Mouse (Mus musculus): ENCODE measurements around the gene Misp. TPM values are rescaled to one million over a fixed set of nuclear protein-coding genes. Genes with fewer than 3 reads are reported as not detected.
A peak's percentile ranks its signal among the peaks of the same experiment; 100 is the strongest.

Misp gene
- total RNA-seq, 4 experiments from 2014 or later = 0.64 to 0.95 (median 0.70) TPM

DNA sequence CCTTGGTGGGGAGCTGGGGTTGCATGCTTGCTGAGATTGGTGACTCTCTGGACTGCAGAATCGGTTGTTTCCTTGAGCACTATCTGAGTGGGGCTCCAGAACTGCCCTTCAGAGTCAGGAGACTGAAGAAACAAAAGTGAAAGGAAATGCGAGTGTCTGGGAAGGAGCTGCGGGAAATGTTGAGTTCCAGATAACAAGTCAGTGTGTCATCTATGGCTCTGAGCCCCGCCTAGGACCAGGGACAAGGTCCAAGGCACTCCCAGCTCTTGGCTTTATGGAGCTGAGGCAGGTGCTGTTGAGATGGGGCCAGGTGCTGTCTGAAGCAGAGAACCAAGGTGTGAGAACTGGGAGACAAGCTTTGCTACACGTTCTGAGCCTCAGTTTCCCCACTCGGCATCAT lies 3.6 kb downstream of the Misp start:
- DNase-seq = no peak

DNA sequence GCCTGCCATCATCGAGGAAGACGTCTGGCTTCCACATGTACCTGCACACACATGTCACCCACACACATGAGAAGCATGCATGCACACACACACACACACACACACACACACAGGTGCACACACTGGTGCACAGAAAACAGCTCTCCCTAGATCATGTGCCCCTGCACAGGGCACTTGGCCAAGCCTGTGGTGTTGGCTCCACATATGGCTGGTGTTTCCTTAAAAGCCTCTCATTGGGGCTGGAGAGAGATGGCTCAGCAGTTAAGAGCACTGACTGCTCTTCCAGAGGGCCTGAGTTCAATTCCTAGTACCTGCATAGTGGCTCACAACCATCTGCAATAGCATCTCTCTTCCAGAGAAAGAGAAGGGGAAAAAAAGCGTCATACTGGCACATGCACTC lies 10.8 kb downstream of the Misp start:
- no peak for DNase-seq

DNA sequence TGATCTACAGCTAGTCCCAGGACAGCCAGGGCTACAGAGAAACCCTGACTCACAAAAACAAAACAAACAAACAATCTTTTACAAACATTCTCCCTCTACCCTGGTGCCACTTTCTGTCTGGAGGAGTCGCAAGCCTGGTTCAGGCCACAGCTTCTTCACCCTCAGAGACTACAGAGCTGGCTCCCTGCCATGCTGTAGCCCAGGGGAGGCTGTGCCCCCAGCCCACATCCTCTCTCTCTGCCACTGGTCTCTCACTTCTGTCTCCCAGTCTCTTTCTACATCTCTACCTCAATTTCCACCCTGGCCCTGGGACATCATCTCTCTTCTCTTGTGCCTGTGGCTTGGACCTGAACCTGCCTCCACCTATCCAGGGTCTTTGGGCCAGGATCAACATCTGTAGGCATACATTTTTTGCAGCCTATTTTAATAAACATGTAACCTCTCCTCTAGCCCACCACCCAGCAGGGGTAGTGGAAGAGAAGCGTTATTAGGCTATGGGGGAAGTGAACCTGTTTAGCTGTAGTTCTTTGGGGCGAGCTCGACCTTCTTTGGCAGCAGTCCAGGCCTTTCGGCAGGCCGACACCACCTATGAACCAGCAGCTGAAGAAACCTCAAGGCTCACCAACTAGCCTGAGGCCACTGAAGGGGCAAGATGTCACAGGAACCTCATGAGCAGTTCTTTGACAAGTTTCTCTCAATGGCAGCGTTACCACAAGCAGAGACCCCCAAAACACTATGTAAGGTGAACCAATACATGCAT lies 11.4 kb downstream of the Misp start:
- no peak for DNase-seq

- no peak for DNase-seq
Observed at GRCm38 (mm10) chr10:79832786-79833181, 12.0 kb downstream of the Misp start.

DNA sequence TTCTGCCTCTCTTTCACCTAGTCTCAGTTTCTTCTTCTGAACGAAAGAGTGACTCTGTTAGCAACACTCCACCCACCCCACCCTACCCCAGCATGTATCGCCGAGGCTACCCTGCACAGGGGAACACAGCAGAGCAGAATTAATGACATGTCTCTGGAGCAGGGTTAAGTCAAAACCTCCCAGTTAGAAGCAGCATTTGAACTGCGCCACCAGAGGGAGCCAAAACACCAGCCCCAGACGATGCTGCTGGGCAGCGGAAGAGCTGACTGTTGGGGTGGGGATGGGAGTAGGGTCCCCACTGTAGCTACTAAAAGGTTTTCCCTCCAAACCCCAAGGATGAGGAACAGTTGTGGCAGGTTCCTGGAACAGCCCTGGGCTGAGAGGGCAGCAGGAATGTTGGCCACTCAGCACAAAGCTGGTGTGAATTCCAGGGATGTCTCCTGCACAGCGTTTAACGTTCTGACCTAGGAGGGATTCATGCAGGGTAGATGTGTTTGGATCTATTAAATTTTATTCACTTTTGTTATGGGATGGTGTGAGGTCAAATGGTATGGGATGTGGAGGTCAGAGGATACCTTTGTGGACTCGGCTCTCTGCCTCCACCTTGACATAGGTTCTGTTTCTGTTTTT lies 14.1 kb downstream of the Misp start:
- DNase-seq = no peak

DNA sequence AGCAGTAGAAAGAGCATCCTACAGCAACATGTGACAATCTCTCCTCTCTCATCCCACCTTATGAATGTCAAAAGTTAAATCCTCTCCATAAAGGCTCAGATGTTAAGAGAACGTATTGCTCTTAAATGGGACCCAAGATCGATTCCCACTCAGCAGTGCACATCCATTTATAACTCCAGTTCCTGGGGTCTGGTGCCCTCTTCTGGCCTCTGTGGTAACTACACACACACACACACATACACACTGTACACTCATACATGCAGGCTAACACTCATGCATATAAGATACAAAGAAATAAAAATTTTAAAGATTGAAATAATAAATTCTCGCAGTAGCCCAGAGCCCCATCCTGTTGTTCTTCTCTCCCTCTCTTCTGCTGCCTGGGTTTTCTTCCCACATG lies 16.1 kb downstream of the Misp start:
- DNase-seq = no peak

- no peak for DNase-seq
Observed at GRCm38 (mm10) chr10:79838151-79838550, 17.4 kb downstream of the Misp start.

- DNase-seq = no peak
Observed at GRCm38 (mm10) chr10:79840091-79840490, 19.3 kb downstream of the Misp start.

DNA sequence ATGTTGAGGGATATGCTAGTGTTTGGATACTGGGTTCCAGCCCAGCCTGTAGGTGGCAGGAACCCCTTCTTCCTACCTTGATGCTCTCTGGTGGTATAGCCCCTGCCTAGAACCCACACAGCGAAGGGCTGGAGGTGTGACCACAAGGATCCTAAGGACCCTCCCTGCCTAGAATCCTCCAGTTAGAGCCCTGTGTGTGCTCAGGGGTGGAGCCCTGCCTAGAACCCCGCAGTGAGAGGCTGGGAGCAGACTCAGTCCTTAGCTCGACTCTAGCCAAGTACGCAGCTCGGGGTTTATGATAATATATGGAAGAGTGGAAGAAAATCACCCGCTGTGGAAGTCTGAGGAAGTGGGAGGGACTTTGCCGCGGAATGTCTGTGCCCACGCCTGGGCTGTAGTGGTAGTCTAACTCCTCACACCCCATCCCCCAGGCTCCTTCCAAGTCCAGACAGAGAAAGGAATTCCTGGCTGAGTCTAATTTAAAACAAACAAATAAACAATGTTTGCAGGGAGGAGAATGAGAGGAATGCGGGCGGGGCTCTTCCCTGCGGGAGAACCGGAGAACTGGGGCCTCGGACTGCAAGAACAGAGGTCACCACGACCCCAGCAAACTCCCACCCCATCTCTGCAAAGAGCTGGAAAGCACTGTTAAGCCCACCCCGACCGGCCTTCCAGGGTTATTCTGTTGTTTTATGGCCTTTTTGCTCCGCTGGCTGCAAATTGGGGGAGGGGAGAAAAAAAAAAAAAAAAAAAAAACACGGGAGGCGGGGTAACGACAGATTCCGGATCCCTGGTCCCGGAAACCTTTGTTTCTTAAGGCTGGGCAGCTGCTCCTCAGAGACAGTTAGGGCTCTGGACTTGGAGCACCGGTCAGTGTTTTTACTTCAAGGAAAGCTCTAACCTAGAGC lies 20.1 kb downstream of the Misp start:
- DNase-seq = no peak

DNA sequence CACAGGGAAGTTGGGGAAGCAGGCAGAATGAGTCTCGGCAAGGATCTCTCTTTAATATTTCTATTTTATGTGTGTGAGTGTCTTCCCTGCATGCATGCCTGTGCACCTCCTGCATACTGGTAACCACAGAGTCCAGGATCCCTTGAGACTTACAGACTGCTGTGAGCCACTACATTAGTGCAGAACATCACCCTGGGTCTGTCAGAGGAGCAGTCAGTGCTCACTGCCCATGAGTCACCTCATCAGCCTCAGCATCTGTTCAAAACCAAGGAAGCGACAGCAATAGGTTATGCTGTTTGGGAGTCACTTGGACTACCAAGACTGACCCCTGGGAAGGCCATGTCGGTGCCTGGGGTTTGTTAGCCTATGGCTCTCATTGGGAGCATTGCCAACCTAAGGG lies 21.5 kb downstream of the Misp start:
- no peak for DNase-seq

DNA sequence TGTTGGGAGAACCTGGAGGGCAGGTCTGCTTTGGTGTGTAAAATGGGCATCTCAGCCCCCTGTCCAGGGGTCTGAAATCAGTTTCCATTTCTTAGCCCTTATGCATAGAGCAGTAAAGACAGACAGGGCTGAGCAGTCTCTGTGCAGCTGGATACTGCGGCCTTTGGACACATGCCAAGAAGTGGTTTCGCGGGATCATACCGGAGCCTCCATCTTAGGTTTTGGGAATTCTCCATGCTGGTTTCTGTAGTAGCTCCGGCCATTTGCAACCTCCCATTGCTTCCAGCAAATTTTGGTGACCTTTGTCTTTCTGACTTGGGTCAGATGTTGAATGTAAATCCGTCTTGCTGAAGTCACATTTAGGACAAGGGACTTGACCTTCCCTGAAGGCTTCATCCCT lies 22.7 kb downstream of the Misp start:
- no peak for DNase-seq

GRCm38 (mm10) chr10:79846553-79846952 lies 25.8 kb downstream of the Misp start:
- no peak for DNase-seq

GRCm38 (mm10) chr10:79849941-79850628 lies 29.3 kb downstream of the Misp start:
- no peak for DNase-seq

- DNase-seq = no peak
Observed at GRCm38 (mm10) chr10:79851653-79852052, 30.9 kb downstream of the Misp start.

GRCm38 (mm10) chr10:79852107-79852789 lies 31.5 kb downstream of the Misp start:
- DNase-seq = peak; percentile 37

GRCm38 (mm10) chr10:79852827-79853226 lies 32.0 kb downstream of the Misp start:
- no peak for DNase-seq

GRCm38 (mm10) chr10:79853392-79853791 lies 32.6 kb downstream of the Misp start:
- DNase-seq = peak; percentile 92

DNA sequence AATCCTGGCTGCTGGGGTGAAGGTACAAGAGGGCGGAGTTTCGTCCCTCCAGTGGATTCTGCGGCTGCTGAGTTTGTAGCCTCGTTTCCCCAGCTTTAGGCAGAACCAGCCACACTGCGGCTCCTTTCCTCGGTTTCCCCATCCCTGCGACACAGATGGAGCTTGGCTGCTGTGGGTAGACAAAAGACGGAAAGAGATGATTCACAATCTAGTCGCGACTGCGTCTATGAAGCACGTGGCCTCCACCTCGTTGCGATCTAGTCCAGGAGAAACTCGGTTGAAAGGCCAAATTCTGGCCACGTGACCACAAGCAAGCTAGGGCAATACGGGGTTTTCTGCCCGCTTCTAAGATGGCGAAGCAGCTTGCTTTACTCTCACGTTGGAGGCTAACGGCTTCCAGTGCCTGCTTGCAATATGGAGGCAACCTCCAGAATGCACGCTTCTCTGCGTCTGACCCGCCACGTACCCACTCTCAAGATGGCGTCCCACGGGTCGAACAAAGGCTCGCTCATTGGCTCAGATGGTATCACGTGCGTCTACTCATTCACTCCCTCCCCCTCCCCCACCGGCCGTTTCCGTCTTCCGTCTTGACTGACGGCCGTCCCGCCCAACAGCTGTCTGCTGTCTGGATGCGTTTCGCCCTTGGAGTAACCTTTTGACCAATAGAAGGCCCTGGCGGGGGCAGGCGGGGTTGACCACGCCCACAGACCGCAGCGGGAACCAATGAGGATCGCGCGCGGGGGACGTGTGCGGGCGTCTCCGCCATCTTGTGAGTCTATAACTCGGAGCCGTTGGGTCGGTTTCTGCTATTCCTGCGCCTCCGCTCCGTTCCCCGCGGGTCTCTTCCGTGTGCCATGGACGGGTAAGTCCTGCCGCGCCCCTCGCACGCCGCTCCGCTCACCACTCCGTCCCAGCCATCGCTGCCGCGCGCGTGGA lies 33.3 kb downstream of the Misp start, which contains the start of gene Ptbp1:
Gene Ptbp1, plus strand, starts transcription at position 568 of the 936 bp plus-strand sequence.
- DNase-seq = peak; percentile 99

DNA sequence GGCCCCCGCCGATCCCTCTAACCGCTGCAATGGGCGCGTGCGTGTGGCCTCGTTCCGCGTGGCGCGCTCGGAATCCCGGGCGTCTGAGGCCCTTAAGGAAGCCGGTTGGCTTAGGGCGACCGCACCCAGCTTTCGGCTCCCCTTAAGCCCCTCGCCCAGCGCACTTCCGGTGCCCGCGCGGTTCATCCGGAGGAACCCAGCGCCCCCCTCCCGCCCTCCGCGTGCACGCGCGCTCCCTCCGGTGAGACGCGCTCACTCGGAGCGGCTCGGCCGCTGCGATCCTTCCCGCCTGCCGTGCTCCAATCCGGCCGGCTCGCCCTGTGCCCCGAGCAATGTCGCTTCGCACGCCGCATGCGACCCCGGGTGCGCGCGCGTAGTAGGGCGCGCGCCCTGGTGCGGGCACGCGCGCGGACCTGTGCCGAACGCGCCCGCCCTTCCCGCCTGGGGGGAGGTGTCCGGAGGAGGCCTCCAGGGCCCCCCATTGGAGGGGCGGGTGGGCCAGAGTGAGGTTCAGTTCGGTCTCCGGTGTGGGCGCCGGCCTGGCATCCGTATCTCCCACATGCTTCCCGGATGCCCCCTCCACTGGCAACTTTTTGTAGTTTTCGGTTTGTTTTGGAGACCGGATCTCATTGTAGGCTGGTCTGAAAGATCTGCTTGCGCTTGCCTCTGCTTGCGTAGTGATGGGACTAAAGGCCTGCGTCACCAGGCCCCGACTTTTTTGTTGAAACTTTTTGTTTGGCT lies 34.2 kb downstream of the Misp start:
- peak; percentile 70 for DNase-seq

Measured in adrenal gland, adult 8-10 months (tissue).